Mouse (Mus musculus): ENCODE results near the gene Bcam. TPM values are rescaled to one million over a fixed set of nuclear protein-coding genes. Genes with fewer than 3 reads are reported as not detected.
A peak's percentile ranks its signal among the peaks of the same experiment; 100 is the strongest.

Gene Bcam
- total and polyA plus RNA-seq, 3 experiments: 3.0 to 10.9 (median 4.8) TPM

DNA sequence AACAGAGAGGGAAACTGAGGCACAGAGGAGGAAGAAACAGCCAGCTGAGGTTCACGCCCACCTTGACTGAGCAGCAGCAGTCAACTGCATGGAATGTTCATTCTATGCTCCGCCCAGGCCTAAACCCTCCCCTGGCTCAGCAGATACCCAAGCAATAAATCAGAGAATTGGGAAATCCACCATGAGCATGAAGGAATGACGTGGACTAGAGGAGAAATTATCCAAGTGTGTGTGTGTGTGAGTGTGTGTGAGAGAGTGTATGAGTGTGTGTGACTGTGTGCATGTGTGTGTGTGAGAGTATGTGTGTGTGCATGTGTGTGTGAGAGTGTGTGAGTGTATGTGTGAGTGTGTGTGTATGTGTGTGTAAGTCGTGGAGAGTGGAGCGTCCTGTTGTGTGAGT is 47.6 kb upstream of the Bcam start:
- in situ Hi-C loops (cut with MboI; ENCODE audit: low pct_ligation_motif_present, low pct_unique_long_range_greater_than_20kb, low sequenced_read_pairs): no loop called here

DNA sequence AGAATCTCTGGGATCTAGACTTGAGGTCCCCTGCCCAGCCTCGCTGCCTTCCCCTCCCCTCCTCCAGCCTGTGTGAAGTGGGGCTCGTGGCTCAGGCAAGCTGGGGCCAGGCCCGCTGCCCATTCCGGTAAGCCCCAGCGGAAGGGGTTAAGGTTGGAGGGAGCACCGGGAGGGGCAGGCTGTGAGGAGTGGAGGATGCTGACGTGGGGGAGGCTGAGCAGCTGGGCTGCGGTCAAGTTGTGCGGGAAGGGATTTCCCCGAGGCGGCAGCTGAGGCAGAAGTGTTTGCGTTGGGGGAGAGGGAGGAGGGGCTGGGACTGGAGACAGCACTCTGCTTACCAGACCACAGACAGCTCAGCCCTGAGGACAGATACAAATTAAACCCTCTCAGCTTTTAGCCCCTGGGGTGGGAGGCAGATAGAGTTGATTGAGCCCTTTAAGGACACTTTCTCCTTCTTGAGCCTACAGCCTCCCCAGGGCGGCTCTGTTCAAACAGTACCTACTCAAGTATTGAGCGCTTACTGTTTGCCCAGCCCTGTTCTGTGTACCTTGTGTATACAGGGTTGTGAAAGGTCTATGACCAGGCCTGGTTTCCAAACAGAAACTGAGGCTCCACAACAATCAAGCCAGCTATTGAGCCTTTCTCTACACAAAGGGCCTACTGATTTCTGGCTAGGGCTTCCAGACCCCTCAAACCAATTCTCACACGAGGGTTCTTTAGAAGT is 46.7 kb upstream of the Bcam start:
- peak; percentile 97 for DNase-seq (ENCODE audit: extremely low read depth)
- dilution Hi-C loops (cut with MboI; ENCODE audit: extremely low pct_ligation_motif_present, extremely low pct_unique_long_range_greater_than_20kb, low sequenced_read_pairs): no loop called here
- Histone ChIP-seq H3K27me3 (replicated peaks) (no peaks in the 10 kb centered on the region), H3K4me1 (ENCODE audit: control insufficient read depth in 1 of 2, insufficient read depth in 2 of 2) (peaks cover 43 to 66% of the 10 kb centered on the region in 2 experiments), H3K4me2 (ENCODE audit: insufficient read depth, low read depth, poor library complexity, severe bottlenecking) (peak overlapping the region; percentile 64), H3K4me3 (replicated peaks in 1 of 3; ENCODE audit: low read depth in 2 of 3, low read length in 2 of 3, poor library complexity in 1 of 3) (peak overlapping the region; percentile 51 to 64 (median 63)), H3K9me3 (replicated peaks; ENCODE audit: low read length) (peaks cover 5% of the 10 kb centered on the region), H3K79me2 (replicated peaks; ENCODE audit: control insufficient read depth, extremely low read depth, insufficient read depth, poor library complexity, severe bottlenecking) (peaks cover 41% of the 10 kb centered on the region), H3K27ac (ENCODE audit: insufficient read depth, low read depth) (peak overlapping the region; percentile 95), H3K36me3 (replicated peaks in 1 of 2; ENCODE audit: control insufficient read depth in 1 of 2, insufficient read depth in 1 of 2, low read length in 1 of 2) (peaks cover 34 to 60% of the 10 kb centered on the region in 2 experiments), H3K9ac (ENCODE audit: insufficient read depth, low read depth) (peak overlapping the region; percentile 71)
- in situ Hi-C loops (cut with MboI; ENCODE audit: low pct_ligation_motif_present, low pct_unique_long_range_greater_than_20kb, low sequenced_read_pairs): no loop called here
- TF ChIP-seq ZMIZ1 (IDR thresholded peaks at IDR 0.05; ENCODE audit: low read depth, low read length) (peak; percentile 87; the same call in 1 of the 2 replicates), SMC3 (IDR thresholded peaks at IDR 0.05; ENCODE audit: low read depth, low read length) (no peak; the same call in 1 of the 2 replicates), USF1 (IDR thresholded peaks at IDR 0.05; ENCODE audit: low read depth, low read length) (no peak), USF2 (conservative IDR thresholded peaks at IDR 0.05; ENCODE audit: low read depth, low read length) (no peak; the same call in 1 of the 2 replicates), UBTF (IDR thresholded peaks at IDR 0.05; ENCODE audit: low read depth, low read length) (no peak; the same call in 1 of the 2 replicates), CTCF (conservative IDR thresholded peaks at IDR 0.05 in 1 of 2, IDR thresholded peaks at IDR 0.05 in 1 of 2; ENCODE audit: low read depth in 2 of 2, low read length in 2 of 2) (no peak), MAX (IDR thresholded peaks at IDR 0.05; ENCODE audit: low read length) (peak; percentile 71), CHD2 (IDR thresholded peaks at IDR 0.05; ENCODE audit: low read length) (peak; percentile 96), HCFC1 (IDR thresholded peaks at IDR 0.05; ENCODE audit: low read depth, low read length) (peak; percentile 64), MAFK (IDR thresholded peaks at IDR 0.05; ENCODE audit: insufficient replicate concordance, low read length) (no peak), TCF12 (IDR thresholded peaks at IDR 0.05; ENCODE audit: low read depth, low read length) (peak; percentile 100), POLR2A (IDR thresholded peaks at IDR 0.05; ENCODE audit: low read depth, low read length) (peak; percentile 63), KAT2A (IDR thresholded peaks at IDR 0.05; ENCODE audit: insufficient replicate concordance, low read length) (0 out of 2 replicates have a peak, but pooled peaks have one; percentile 52), RAD21 (IDR thresholded peaks at IDR 0.05; ENCODE audit: low read depth, low read length) (no peak; the same call in 1 of the 2 replicates), PAX5 (IDR thresholded peaks at IDR 0.05; ENCODE audit: low read length) (no peak), EP300 (IDR thresholded peaks at IDR 0.05; ENCODE audit: low read length) (peak; percentile 93), SIN3A (IDR thresholded peaks at IDR 0.05; ENCODE audit: low read length) (peak; percentile 94), NRF1 (IDR thresholded peaks at IDR 0.05; ENCODE audit: low read depth, low read length) (no peak), E2F4 (IDR thresholded peaks at IDR 0.05; ENCODE audit: insufficient replicate concordance, low read depth, low read length) (no peak), ELF1 (IDR thresholded peaks at IDR 0.05; ENCODE audit: low read depth, low read length) (peak; percentile 73), ETS1 (conservative IDR thresholded peaks at IDR 0.05; ENCODE audit: low read depth, low read length) (peak; percentile 99), GABPA (IDR thresholded peaks at IDR 0.05; ENCODE audit: insufficient replicate concordance, low read depth, low read length) (no peak), JUN (IDR thresholded peaks at IDR 0.05; ENCODE audit: insufficient read depth, low read depth, low read length) (0 out of 2 replicates have a peak, but pooled peaks have one; percentile 27), IRF4 (IDR thresholded peaks at IDR 0.05; ENCODE audit: low read depth, low read length) (peak; percentile 85), ZNF384 (IDR thresholded peaks at IDR 0.05; ENCODE audit: low read depth, low read length) (no peak), MXI1 (IDR thresholded peaks at IDR 0.05; ENCODE audit: low read depth, low read length) (peak; percentile 92), ZKSCAN1 (IDR thresholded peaks at IDR 0.05; ENCODE audit: borderline replicate concordance, low read depth, low read length) (no peak), MYC (IDR thresholded peaks at IDR 0.05; ENCODE audit: low read depth, low read length) (no peak), NELFE (IDR thresholded peaks at IDR 0.05; ENCODE audit: low read depth, low read length) (peak; percentile 61), JUND (conservative IDR thresholded peaks at IDR 0.05; ENCODE audit: low read depth, low read length) (no peak)

More for the DNA sequence above, 47.6 kb upstream of the Bcam start:
- Histone ChIP-seq H3K27ac (ENCODE audit: insufficient read depth, low read depth) (peak overlapping the region; percentile 95), H3K79me2 (replicated peaks; ENCODE audit: control insufficient read depth, extremely low read depth, insufficient read depth, poor library complexity, severe bottlenecking) (peaks cover 41% of the 10 kb centered on the region), H3K4me3 (replicated peaks in 1 of 3; ENCODE audit: low read depth in 2 of 3, low read length in 2 of 3, poor library complexity in 1 of 3) (peak overlapping the region in 1 of 3 experiments; percentile 38), H3K4me1 (ENCODE audit: control insufficient read depth in 1 of 2, insufficient read depth in 2 of 2) (peaks cover 39 to 63% of the 10 kb centered on the region in 2 experiments), H3K4me2 (ENCODE audit: insufficient read depth, low read depth, poor library complexity, severe bottlenecking) (peak overlapping the region; percentile 48; the same call in 1 of the 2 replicates), H3K9ac (ENCODE audit: insufficient read depth, low read depth) (no peak overlapping the region), H3K27me3 (replicated peaks) (no peaks in the 10 kb centered on the region), H3K9me3 (replicated peaks; ENCODE audit: low read length) (peaks cover 5% of the 10 kb centered on the region), H3K36me3 (replicated peaks in 1 of 2; ENCODE audit: control insufficient read depth in 1 of 2, insufficient read depth in 1 of 2, low read length in 1 of 2) (peaks cover 28 to 51% of the 10 kb centered on the region in 2 experiments)
- TF ChIP-seq BHLHE40 (IDR thresholded peaks at IDR 0.05; ENCODE audit: low read depth, low read length) (no peak), TCF12 (IDR thresholded peaks at IDR 0.05; ENCODE audit: low read depth, low read length) (peak; percentile 26; the same call in 1 of the 2 replicates), MAFK (IDR thresholded peaks at IDR 0.05; ENCODE audit: insufficient replicate concordance, low read length) (no peak), POLR2A (IDR thresholded peaks at IDR 0.05; ENCODE audit: low read depth, low read length) (0 out of 2 replicates have a peak, but pooled peaks have one; percentile 3)
- dilution Hi-C loops (cut with MboI; ENCODE audit: extremely low pct_ligation_motif_present, extremely low pct_unique_long_range_greater_than_20kb, low sequenced_read_pairs): no loop called here
- DNase-seq (ENCODE audit: extremely low read depth): no peak

Data from CH12.LX (cell line).